Mouse (Mus musculus): ENCODE measurements around the gene Olfr68.
"Not testable (repeated sequence)": the region's sequence is repeated elsewhere in the genome, so short reads cannot be mapped to it uniquely, and the experiment has no call there.

DNA sequence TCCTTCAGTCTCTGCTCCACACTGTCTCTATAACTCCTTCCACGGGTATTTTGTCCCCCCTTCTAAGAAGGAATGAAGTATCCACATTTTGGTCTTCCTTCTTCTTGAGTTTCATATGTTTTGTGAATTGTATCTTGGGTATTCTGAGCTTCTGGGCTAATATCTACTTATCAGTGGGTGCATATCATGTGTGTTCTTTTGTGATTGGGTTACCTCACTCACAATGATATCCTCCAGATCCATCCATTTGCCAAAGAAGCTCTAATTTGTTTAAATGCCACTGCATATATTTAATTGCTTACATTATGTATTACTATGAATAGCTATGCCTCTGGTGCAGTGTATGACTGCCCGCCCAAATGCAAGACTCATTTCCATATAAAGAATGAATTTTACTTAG, 28.6 kb upstream of the Olfr68 start:
- not testable (repeated sequence) for TF ChIP-seq CTCF, EP300 (IDR thresholded peaks at IDR 0.05)

All from lung, postnatal 0 days (tissue).